Mouse (Mus musculus) hindbrain, embryonic 16.5 days (tissue): ENCODE results near the gene Fgfbp1. TPM values are rescaled to one million over a fixed set of nuclear protein-coding genes. Genes with fewer than 3 reads are reported as not detected.

ENCODE experiments used
- ATAC-seq: fragments of 200-750 bp; cut with Nextera tagmentation; 2 replicates; pipeline ENCODE4 v1.8.0; 2017; ENCODE audit warnings: moderate TSS enrichment, moderate library complexity
- H3K27ac ChIP-seq: fragments of 300-500 bp; sonication (generic); 2 replicates; pipeline ENCODE4 v1.5.1; 2014; ENCODE audit warnings: low read depth, mild to moderate bottlenecking, control low read depth, low read length, moderate library complexity
- H3K27me3 ChIP-seq: fragments of 300-500 bp; sonication (generic); replicated peaks from 2 replicates; pipeline ENCODE4 v1.6.1; 2014; ENCODE audit warnings: low read length; ENCODE audit not compliant: control insufficient read depth, insufficient read depth
- H3K36me3 ChIP-seq: fragments of 300-500 bp; sonication (generic); 2 replicates; pipeline ENCODE4 v1.6.1; 2014; ENCODE audit warnings: mild to moderate bottlenecking, low read length, moderate library complexity, mixed read lengths; ENCODE audit not compliant: control insufficient read depth, insufficient read depth
- H3K4me1 ChIP-seq: fragments of 300-500 bp; sonication (generic); 2 replicates; pipeline ENCODE4 v1.6.1; 2014; ENCODE audit warnings: low read depth, low read length; ENCODE audit not compliant: control insufficient read depth, insufficient read depth
- H3K4me2 ChIP-seq: fragments of 300-500 bp; sonication (generic); 2 replicates; pipeline ENCODE4 v1.6.1; 2014; ENCODE audit warnings: mild to moderate bottlenecking, low read length, control low read depth, moderate library complexity
- H3K4me3 ChIP-seq: fragments of 300-500 bp; sonication (generic); 2 replicates; pipeline ENCODE4 v1.5.1; 2014; ENCODE audit warnings: mild to moderate bottlenecking, low read length, control low read depth, moderate library complexity
- H3K9ac ChIP-seq: fragments of 300-500 bp; sonication (generic); 2 replicates; pipeline ENCODE4 v1.6.1; 2014; ENCODE audit warnings: low read depth, mild to moderate bottlenecking, control low read depth, low read length, moderate library complexity
- H3K9me3 ChIP-seq: fragments of 300-500 bp; sonication (generic); 2 replicates; pipeline ENCODE4 v1.6.1; 2014; ENCODE audit warnings: mild to moderate bottlenecking, low read length, moderate library complexity; ENCODE audit not compliant: control insufficient read depth
- WGBS: fragments of 180-500 bp; shearing (Covaris S2); extraction: QIAGEN DNeasy Blood & Tissue Kit; methylation state at CpG from one replicate; pipeline ENCODE4 v1.1.7; 2014; 5-methylcytosine and 5-hydroxymethylcytosine counted together
- polyA plus RNA-seq: library from polyadenylated mRNA; unstranded; fragments of >200 nt; fragmentation: Nextera tagmentation; extraction: Ambion mirVana; gene quantifications from 2 replicates; pipeline ENCODE4 v1.2.1, GENCODE M21; 2015

Fgfbp1 gene
- polyA plus RNA-seq, 1 experiment from 2014 or later: 13.8 TPM

- H3K36me3 ChIP-seq: no peaks in the 10 kb centered on the region
- H3K4me3 ChIP-seq: no peak overlapping the region
- no peak for ATAC-seq
- H3K9me3 ChIP-seq: no peaks in the 10 kb centered on the region
- H3K27me3 ChIP-seq: no peaks in the 10 kb centered on the region
- WGBS: 80% methylated on average over 2 of the region's 2 CpGs
- no peak overlapping the region for H3K4me2 ChIP-seq
- no peaks in the 10 kb centered on the region for H3K4me1 ChIP-seq
- H3K27ac ChIP-seq: no peak overlapping the region
- H3K9ac ChIP-seq: no peak overlapping the region
Measured at GRCm38 (mm10) chr5:43980397-43980796, 1.2 kb downstream of the Fgfbp1 start.

GRCm38 (mm10) chr5:43976821-43977561 lies 4.6 kb downstream of the Fgfbp1 start:
- Histone ChIP-seq H3K9me3 (no peaks in the 10 kb centered on the region), H3K27ac (no peak overlapping the region), H3K4me2 (no peak overlapping the region), H3K4me3 (no peak overlapping the region), H3K36me3 (no peaks in the 10 kb centered on the region), H3K27me3 (no peaks in the 10 kb centered on the region), H3K4me1 (no peaks in the 10 kb centered on the region), H3K9ac (no peak overlapping the region)
- 67% methylated on average over 1 of the region's 1 CpGs for WGBS
- ATAC-seq: no peak

- H3K27ac ChIP-seq: no peak overlapping the region
- H3K27me3 ChIP-seq: no peaks in the 10 kb centered on the region
- no peaks in the 10 kb centered on the region for H3K4me1 ChIP-seq
- no peak overlapping the region for H3K4me3 ChIP-seq
- no peak for ATAC-seq
- H3K9ac ChIP-seq: no peak overlapping the region
- no peaks in the 10 kb centered on the region for H3K9me3 ChIP-seq
- no peak overlapping the region for H3K4me2 ChIP-seq
- H3K36me3 ChIP-seq: no peaks in the 10 kb centered on the region
- 90% methylated on average over 6 of the region's 6 CpGs for WGBS
Measured at GRCm38 (mm10) chr5:43974166-43974565, 7.4 kb downstream of the Fgfbp1 start.

- H3K27me3 ChIP-seq: no peaks in the 10 kb centered on the region
- no peaks in the 10 kb centered on the region for H3K9me3 ChIP-seq
- H3K4me1 ChIP-seq: no peaks in the 10 kb centered on the region
- H3K4me2 ChIP-seq: no peak overlapping the region
- WGBS: 84% methylated on average over 2 of the region's 2 CpGs
- no peak overlapping the region for H3K9ac ChIP-seq
- no peaks in the 10 kb centered on the region for H3K36me3 ChIP-seq
- H3K4me3 ChIP-seq: no peak overlapping the region
- ATAC-seq: no peak
- H3K27ac ChIP-seq: no peak overlapping the region
Measured at GRCm38 (mm10) chr5:43971156-43971555, 10.4 kb downstream of the Fgfbp1 start.

GRCm38 (mm10) chr5:43970532-43970931 lies 11.0 kb downstream of the Fgfbp1 start:
- no peak for ATAC-seq
- no peaks in the 10 kb centered on the region for H3K27me3 ChIP-seq
- WGBS: 78% methylated on average over 2 of the region's 2 CpGs
- no peak overlapping the region for H3K4me3 ChIP-seq
- no peak overlapping the region for H3K4me2 ChIP-seq
- H3K9me3 ChIP-seq: no peaks in the 10 kb centered on the region
- no peaks in the 10 kb centered on the region for H3K36me3 ChIP-seq
- no peaks in the 10 kb centered on the region for H3K4me1 ChIP-seq
- no peak overlapping the region for H3K9ac ChIP-seq
- no peak overlapping the region for H3K27ac ChIP-seq

DNA sequence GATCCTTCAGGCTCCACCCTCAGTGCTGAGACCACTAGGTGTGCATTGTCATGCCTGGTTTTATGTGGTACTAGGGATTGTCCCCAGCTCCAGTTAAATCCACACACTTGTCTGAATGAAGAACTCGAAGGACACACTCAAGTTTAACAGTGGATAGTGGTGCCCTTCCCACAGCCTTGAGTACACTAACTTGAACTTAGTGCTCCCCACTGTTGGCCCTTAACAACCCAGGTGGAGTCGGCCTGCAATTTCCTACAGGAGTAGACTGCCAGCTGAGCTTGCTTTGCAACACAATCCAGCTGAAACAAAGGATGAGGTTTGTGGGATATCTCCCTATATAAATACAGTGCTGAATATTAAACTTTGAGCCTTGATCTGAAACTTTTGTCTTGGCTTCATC lies 12.9 kb downstream of the Fgfbp1 start:
- Histone ChIP-seq H3K4me3 (no peak overlapping the region), H3K4me2 (no peak overlapping the region), H3K9me3 (no peaks in the 10 kb centered on the region), H3K36me3 (no peaks in the 10 kb centered on the region), H3K4me1 (no peaks in the 10 kb centered on the region), H3K27ac (no peak overlapping the region), H3K9ac (no peak overlapping the region), H3K27me3 (no peaks in the 10 kb centered on the region)
- no peak for ATAC-seq
- WGBS: 69% methylated on average over 2 of the region's 2 CpGs

- Histone ChIP-seq H3K27ac (no peak overlapping the region), H3K27me3 (no peaks in the 10 kb centered on the region), H3K9ac (no peak overlapping the region), H3K4me3 (no peak overlapping the region), H3K9me3 (no peaks in the 10 kb centered on the region), H3K36me3 (no peaks in the 10 kb centered on the region), H3K4me1 (no peaks in the 10 kb centered on the region), H3K4me2 (no peak overlapping the region)
- 87% methylated on average over 3 of the region's 3 CpGs for WGBS
- ATAC-seq: no peak
Measured at GRCm38 (mm10) chr5:43961056-43961455, 20.5 kb downstream of the Fgfbp1 start.

DNA sequence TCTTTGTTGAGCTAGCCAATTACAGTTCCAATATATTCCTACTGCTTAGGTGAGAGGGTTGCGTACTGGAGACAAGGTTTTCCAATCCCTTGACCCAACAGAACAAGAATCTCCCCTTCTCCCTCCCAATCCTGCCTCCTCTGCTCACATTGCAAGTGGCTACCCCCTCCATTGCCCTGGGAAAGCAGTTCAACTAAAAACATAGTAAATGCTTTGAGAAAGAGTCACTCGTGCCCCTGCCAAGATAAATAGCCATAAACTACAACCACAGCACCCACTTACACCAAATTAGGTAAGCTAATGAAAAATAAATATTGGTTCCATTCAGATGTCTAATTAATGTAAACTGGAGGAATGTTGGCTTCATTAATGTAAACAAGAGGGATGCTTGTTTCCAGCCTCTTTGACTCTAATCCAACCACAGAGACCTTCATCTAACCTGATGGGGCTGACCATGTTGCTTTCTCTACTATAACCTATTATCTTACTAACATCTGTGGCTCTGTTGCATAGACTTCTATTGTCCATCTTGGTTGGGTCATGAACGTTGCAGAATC lies 21.6 kb downstream of the Fgfbp1 start:
- ATAC-seq: no peak

DNA sequence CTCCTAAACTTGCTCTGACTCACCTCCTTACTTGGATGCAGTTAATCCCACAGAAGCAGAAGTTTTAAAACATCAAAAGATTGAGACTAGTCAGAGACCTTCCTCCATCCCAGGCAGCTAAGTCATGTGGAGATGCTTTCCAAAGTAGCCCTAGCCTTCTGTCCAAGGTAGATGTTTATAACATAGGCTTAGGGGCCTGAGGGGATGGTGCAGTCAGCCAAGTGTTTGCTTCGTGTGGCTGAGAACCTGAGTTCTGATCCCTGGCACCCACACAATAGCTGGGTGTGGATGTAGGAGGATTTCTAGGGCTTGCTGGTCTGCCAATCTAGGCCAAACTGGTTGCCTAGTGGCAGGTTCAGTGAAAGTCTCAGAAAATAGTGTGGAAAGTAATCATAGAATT lies 28.3 kb downstream of the Fgfbp1 start:
- H3K4me3 ChIP-seq: no peak overlapping the region
- H3K36me3 ChIP-seq: no peaks in the 10 kb centered on the region
- no peaks in the 10 kb centered on the region for H3K9me3 ChIP-seq
- no peak overlapping the region for H3K9ac ChIP-seq
- no peaks in the 10 kb centered on the region for H3K27me3 ChIP-seq
- H3K27ac ChIP-seq: no peak overlapping the region
- no peak for ATAC-seq
- H3K4me2 ChIP-seq: no peak overlapping the region
- H3K4me1 ChIP-seq: peaks cover 6% of the 10 kb centered on the region; the same call in 1 of the 2 replicates
- 77% methylated on average over 1 of the region's 1 CpGs for WGBS

More for the DNA sequence above, 21.6 kb downstream of the Fgfbp1 start:
- Histone ChIP-seq H3K27me3 (no peaks in the 10 kb centered on the region), H3K36me3 (no peaks in the 10 kb centered on the region), H3K4me2 (no peak overlapping the region), H3K9ac (no peak overlapping the region), H3K4me1 (no peaks in the 10 kb centered on the region), H3K27ac (no peak overlapping the region), H3K4me3 (no peak overlapping the region), H3K9me3 (no peaks in the 10 kb centered on the region)
- 78% methylated on average over 3 of the region's 3 CpGs for WGBS
